Mouse (Mus musculus) heart, embryonic 11.5 days (tissue): Measurements from ENCODE around the gene Fen1. TPM values are rescaled to one million over a fixed set of nuclear protein-coding genes. Genes with fewer than 3 reads are reported as not detected.

ENCODE experiments used
- ATAC-seq: fragments of 200-750 bp; cut with Nextera tagmentation; replicated peaks from 2 replicates; pipeline ENCODE4 v1.8.0; 2017; ENCODE audit warnings: moderate library complexity; ENCODE audit not compliant: insufficient number of reproducible peaks, low FRiP score, low TSS enrichment
- H3K27ac ChIP-seq: fragments of 300-500 bp; sonication (generic); 2 replicates; pipeline ENCODE4 v1.5.1; 2014; ENCODE audit warnings: mild to moderate bottlenecking, low read depth, low read length
- H3K27me3 ChIP-seq: fragments of 300-500 bp; sonication (generic); 2 replicates; pipeline ENCODE4 v1.6.1; 2014; ENCODE audit warnings: mild to moderate bottlenecking, low read length, mixed read lengths; ENCODE audit not compliant: control insufficient read depth, insufficient read depth
- H3K36me3 ChIP-seq: fragments of 300-500 bp; sonication (generic); 2 replicates; pipeline ENCODE4 v1.6.1; 2014; ENCODE audit warnings: mild to moderate bottlenecking, low read length, moderate library complexity, mixed read lengths; ENCODE audit not compliant: control insufficient read depth, insufficient read depth
- H3K4me1 ChIP-seq: fragments of 300-500 bp; sonication (generic); 2 replicates; pipeline ENCODE4 v1.6.1; 2014; ENCODE audit warnings: low read length; ENCODE audit not compliant: control insufficient read depth, insufficient read depth
- H3K4me2 ChIP-seq: fragments of 300-500 bp; sonication (generic); 2 replicates; pipeline ENCODE4 v1.6.1; 2014; ENCODE audit warnings: mild to moderate bottlenecking, moderate library complexity
- H3K4me3 ChIP-seq: fragments of 300-500 bp; sonication (generic); 2 replicates; pipeline ENCODE4 v1.5.1; 2014; ENCODE audit warnings: low read depth, low read length
- H3K9ac ChIP-seq: fragments of 300-500 bp; sonication (generic); 2 replicates; pipeline ENCODE4 v1.6.1; 2014; ENCODE audit warnings: mild to moderate bottlenecking, low read depth, low read length, moderate library complexity
- H3K9me3 ChIP-seq: fragments of 300-500 bp; sonication (generic); replicated peaks from 2 replicates; pipeline ENCODE4 v1.6.1; 2016; ENCODE audit warnings: low read length; ENCODE audit not compliant: control insufficient read depth
- WGBS: fragments of 180-500 bp; shearing (Covaris S2); extraction: QIAGEN DNeasy Blood & Tissue Kit; methylation state at CpG from one replicate; pipeline ENCODE4 v1.1.7; 2014; ENCODE audit not compliant: insufficient replicate concordance; 5-methylcytosine and 5-hydroxymethylcytosine counted together
- polyA plus RNA-seq: library from polyadenylated mRNA; unstranded; fragments of >200 nt; fragmentation: Nextera tagmentation; extraction: Ambion mirVana; gene quantifications from 2 replicates; pipeline ENCODE4 v1.2.1, GENCODE M21; 2014

The Fen1 gene
- polyA plus RNA-seq: 59.3 and 70.9 TPM in 2 replicates

GRCm38 (mm10) chr19:10203848-10204615 lies at the start of gene Fen1, which contains the start of gene Tmem258:
TSS of gene Fen1 (minus strand) at chr19:10204169.
TSS of gene Tmem258 (plus strand) at chr19:10204014.
- peak within 1 kb of the TSS; percentile 99 for H3K4me3 ChIP-seq
- peak within 1 kb of the TSS; percentile 93 for H3K9ac ChIP-seq
- no peaks in the 10 kb centered on the region for H3K27me3 ChIP-seq
- H3K36me3 ChIP-seq: peaks cover 27% of the 10 kb centered on the region
- H3K4me2 ChIP-seq: peak within 1 kb of the TSS; percentile 82
- H3K4me1 ChIP-seq: peaks cover 14% of the 10 kb centered on the region
- H3K27ac ChIP-seq: peak within 1 kb of the TSS; percentile 85
- ATAC-seq: peak; percentile 79
- under 1% methylated on average over 40 of the region's 40 CpGs for WGBS
- no peaks in the 10 kb centered on the region for H3K9me3 ChIP-seq

GRCm38 (mm10) chr19:10248128-10248527 lies 44.2 kb upstream of the Fen1 start:
- 29% methylated on average over 20 of the region's 20 CpGs for WGBS
- H3K36me3 ChIP-seq: no peaks in the 10 kb centered on the region
- H3K4me1 ChIP-seq: peaks cover 11% of the 10 kb centered on the region
- no peaks in the 10 kb centered on the region for H3K9me3 ChIP-seq
- peaks cover 11% of the 10 kb centered on the region; the same call in 1 of the 2 replicates for H3K27me3 ChIP-seq
- ATAC-seq: no peak; the same call in 1 of the 2 replicates
- no peak overlapping the region for H3K27ac ChIP-seq
- peak overlapping the region; percentile 43 for H3K4me2 ChIP-seq
- no peak overlapping the region for H3K4me3 ChIP-seq
- no peak overlapping the region for H3K9ac ChIP-seq

GRCm38 (mm10) chr19:10247165-10247564 lies 43.2 kb upstream of the Fen1 start:
- Histone ChIP-seq H3K4me3 (no peak overlapping the region), H3K27me3 (peaks cover 11% of the 10 kb centered on the region; the same call in 1 of the 2 replicates), H3K4me2 (no peak overlapping the region), H3K36me3 (no peaks in the 10 kb centered on the region), H3K4me1 (peaks cover 11% of the 10 kb centered on the region), H3K27ac (no peak overlapping the region), H3K9me3 (no peaks in the 10 kb centered on the region), H3K9ac (no peak overlapping the region; the same call in 1 of the 2 replicates)
- WGBS: 20% methylated on average over 6 of the region's 6 CpGs
- no peak for ATAC-seq

- Histone ChIP-seq H3K4me1 (peaks cover 15% of the 10 kb centered on the region), H3K9me3 (no peaks in the 10 kb centered on the region), H3K4me3 (no peak overlapping the region), H3K9ac (no peak overlapping the region), H3K36me3 (no peaks in the 10 kb centered on the region), H3K4me2 (no peak overlapping the region), H3K27ac (no peak overlapping the region), H3K27me3 (peaks cover 8% of the 10 kb centered on the region; the same call in 1 of the 2 replicates)
- 9% methylated on average over 3 of the region's 3 CpGs for WGBS
- no peak for ATAC-seq
Measured at GRCm38 (mm10) chr19:10244183-10244582, 40.2 kb upstream of the Fen1 start.

GRCm38 (mm10) chr19:10242916-10243315 lies 38.9 kb upstream of the Fen1 start:
- no peak for ATAC-seq
- Histone ChIP-seq H3K4me1 (peaks cover 19% of the 10 kb centered on the region), H3K9me3 (no peaks in the 10 kb centered on the region), H3K4me2 (no peak overlapping the region), H3K9ac (no peak overlapping the region), H3K36me3 (no peaks in the 10 kb centered on the region), H3K27me3 (peaks cover 4% of the 10 kb centered on the region; the same call in 1 of the 2 replicates), H3K4me3 (no peak overlapping the region), H3K27ac (no peak overlapping the region)
- 14% methylated on average over 8 of the region's 8 CpGs for WGBS

- Histone ChIP-seq H3K4me1 (peaks cover 8% of the 10 kb centered on the region), H3K27me3 (no peaks in the 10 kb centered on the region), H3K9me3 (no peaks in the 10 kb centered on the region), H3K4me3 (peak within 1 kb of the TSS; percentile 48), H3K9ac (peak within 1 kb of the TSS; percentile 80), H3K27ac (peak within 1 kb of the TSS; percentile 37), H3K36me3 (no peaks in the 10 kb centered on the region), H3K4me2 (peak within 1 kb of the TSS; percentile 82)
- peak; percentile 62 for ATAC-seq
- WGBS: 7% methylated on average over 43 of the region's 43 CpGs
Measured at GRCm38 (mm10) chr19:10240654-10241305, 36.8 kb upstream of the Fen1 start, which contains the start of gene Myrf. TSS of gene Myrf (minus strand) at chr19:10240748.

- H3K9me3 ChIP-seq: no peaks in the 10 kb centered on the region
- 2% methylated on average over 26 of the region's 26 CpGs for WGBS
- peaks cover 8% of the 10 kb centered on the region for H3K4me1 ChIP-seq
- peak overlapping the region; percentile 80 for H3K9ac ChIP-seq
- ATAC-seq: no peak
- peak overlapping the region; percentile 48 for H3K4me3 ChIP-seq
- H3K27ac ChIP-seq: peak overlapping the region; percentile 37
- H3K4me2 ChIP-seq: peak overlapping the region; percentile 82
- H3K36me3 ChIP-seq: no peaks in the 10 kb centered on the region
- H3K27me3 ChIP-seq: no peaks in the 10 kb centered on the region
Measured at GRCm38 (mm10) chr19:10239975-10240653, 36.1 kb upstream of the Fen1 start.

GRCm38 (mm10) chr19:10239419-10239818 lies 35.5 kb upstream of the Fen1 start:
- Histone ChIP-seq H3K27ac (peak overlapping the region; percentile 42; the same call in 1 of the 2 replicates), H3K27me3 (no peaks in the 10 kb centered on the region), H3K4me1 (peaks cover 8% of the 10 kb centered on the region), H3K4me2 (peak overlapping the region; percentile 82), H3K9ac (peak overlapping the region; percentile 80), H3K36me3 (no peaks in the 10 kb centered on the region), H3K4me3 (peak overlapping the region; percentile 48), H3K9me3 (no peaks in the 10 kb centered on the region)
- ATAC-seq: no peak
- 30% methylated on average over 2 of the region's 2 CpGs for WGBS
